Mouse (Mus musculus) adrenal gland, adult 18-20 months (tissue): Measurements from ENCODE around the gene Gm42742. TPM values are rescaled to one million over a fixed set of nuclear protein-coding genes. Genes with fewer than 3 reads are reported as not detected.

Source experiments
- DNase-seq, 2 experiments: peaks; one replicate each; pipeline ENCODE4 v3.0.0; 2021 to 2022; ENCODE audit warnings: low spot score in 2 of 2
- microRNA-seq, 2 experiments: library from miRNA; unstranded; fragments of <30 nt; microRNA quantifications; one replicate each; pipeline ENCODE4 v1.2.0; 2021; ENCODE audit warnings: borderline number of aligned reads in 2 of 2
- total RNA-seq, 2 experiments: library from RNA; stranded (reverse); gene quantifications; 1 replicate in 1 of 2; 2 replicates in 1 of 2; pipeline ENCODE4 v1.2.3; 2021

Gene Gm42742
- total RNA-seq, 2 experiments from 2014 or later, result 12.9 to 27.0 TPM

DNA sequence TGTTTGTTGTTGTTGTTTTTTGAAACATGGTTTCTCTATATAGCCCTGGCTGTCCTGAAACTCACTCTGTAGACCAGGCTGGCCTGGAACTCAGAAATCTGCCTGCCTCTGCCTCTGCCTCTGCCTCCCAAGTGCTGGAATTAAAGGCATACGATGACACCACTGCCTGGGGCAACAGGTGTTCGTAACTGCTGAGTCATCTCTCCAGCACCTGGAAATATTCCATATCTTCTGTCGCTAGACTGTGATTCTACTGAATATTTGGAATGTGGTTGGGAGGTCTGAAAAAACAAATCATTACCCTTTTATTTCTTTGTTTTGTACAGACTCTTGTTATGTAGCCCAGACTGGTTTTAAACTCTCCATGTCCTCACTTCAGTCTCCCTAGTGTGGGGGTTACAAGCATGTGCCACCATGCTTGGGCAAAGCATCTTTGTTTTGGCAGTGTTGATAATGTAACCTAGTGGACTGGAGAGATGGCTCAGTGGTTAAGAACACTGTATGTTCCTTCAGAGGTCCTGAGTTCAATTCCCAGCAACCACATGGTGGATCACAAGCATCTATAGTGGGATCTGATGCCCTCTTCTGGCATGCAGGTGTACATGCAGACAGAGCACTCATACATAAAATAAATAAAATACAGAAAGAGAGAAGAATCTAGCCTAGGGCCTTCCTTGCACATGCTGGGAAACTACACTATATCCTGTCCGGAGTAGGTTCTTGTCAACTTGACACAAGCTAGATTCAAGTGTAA, 16.6 kb downstream of the Gm42742 start:
- DNase-seq, result no peak

DNA sequence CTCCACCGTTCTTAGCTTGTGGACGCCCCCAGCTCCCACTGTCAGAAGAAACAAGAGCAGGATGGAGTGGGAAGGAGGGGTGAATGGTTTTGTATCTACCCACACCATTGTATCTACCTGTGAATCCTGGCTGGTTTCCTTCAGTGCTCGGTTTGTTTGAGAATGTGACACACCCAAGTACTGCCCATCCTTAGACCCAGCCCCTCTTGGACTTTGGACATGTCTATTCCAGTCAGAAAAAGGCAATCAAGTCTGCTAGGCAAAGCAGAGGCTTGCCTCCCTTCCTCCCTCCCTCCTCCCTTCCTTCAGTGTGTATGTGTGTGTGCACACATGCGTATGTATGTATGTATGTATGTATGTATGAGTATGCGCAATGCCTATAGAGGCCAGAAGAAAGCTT, 17.3 kb downstream of the Gm42742 start:
- no peak for DNase-seq

DNA sequence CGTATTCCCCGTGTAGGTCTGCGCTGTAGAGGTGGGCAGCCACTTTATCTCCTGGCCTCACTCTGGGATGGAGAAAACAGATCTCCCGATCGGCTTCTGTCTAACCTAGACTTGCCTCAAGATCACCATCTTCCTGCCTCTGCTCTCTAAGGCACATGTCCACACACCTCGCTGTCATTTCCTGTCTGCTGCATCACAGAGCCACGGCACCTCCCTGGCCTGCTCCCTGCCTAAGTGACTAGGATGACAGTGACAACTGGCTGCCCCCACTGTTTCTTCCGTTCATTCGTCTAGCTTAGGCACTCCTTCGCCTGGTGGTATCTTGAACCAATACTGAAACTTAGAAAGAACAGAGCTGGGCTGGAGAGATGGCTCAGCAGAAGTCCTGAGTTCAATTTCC, 21.3 kb downstream of the Gm42742 start:
- DNase-seq, result no peak

DNA sequence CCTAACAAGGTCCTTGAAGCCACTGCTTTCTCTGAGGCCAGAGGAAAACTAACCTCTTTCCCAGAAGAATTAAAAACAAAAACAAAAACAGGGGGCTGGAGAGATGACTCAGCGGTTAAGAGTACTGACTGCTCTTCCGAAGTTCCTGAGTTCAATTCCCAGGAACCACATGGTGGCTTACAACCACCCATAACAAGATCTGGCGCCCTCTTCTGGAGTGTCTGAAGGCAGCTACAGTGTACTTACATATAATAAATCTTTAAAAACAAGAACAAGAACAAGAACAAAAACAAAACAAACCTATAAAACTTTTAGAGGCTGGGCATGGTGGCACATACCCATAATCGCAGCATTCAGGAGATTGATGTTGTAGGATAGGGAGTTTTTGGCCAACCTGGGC, 24.4 kb downstream of the Gm42742 start:
- no peak for DNase-seq

DNA sequence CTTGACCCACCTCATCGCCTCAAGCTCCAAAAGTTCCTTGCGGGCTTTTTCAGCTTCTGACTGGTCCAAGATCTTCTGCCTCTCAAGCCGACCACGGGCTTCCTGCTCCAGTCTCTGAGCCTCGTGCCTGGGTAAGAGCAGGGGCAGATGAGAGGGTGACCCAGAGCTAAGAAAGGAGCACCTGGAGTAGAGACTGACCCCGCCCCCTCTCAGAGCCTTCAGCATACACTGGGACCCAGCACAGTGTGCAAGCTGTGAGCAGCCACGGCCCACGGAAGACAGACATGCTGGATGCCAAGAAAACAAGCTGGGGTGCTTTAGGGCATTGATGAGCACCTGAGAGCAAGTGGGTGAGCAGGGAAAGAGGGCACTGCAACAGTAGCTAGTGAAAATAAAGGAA, 32.1 kb downstream of the Gm42742 start:
- no peak for DNase-seq

DNA sequence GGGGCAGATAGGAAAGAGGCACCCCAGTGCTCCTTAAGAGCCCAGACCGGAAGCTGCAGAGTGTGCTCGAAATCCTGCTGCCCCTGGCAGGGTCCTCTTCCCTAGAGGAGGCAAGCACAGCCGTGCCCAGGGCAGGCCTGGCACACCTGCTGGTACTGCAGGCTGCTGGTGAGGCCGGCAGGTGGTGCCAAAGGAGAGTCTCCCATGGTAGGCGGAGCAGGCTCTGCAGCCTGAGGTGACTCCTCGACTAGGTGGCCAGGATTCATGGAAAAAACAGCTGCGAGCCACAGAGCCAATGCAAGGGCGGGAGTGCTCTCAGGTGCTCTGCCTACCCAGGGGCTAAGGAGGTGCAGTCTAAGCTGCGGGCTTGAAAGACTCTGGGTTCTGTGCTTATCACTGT, 34.6 kb downstream of the Gm42742 start:
- no peak for DNase-seq

DNA sequence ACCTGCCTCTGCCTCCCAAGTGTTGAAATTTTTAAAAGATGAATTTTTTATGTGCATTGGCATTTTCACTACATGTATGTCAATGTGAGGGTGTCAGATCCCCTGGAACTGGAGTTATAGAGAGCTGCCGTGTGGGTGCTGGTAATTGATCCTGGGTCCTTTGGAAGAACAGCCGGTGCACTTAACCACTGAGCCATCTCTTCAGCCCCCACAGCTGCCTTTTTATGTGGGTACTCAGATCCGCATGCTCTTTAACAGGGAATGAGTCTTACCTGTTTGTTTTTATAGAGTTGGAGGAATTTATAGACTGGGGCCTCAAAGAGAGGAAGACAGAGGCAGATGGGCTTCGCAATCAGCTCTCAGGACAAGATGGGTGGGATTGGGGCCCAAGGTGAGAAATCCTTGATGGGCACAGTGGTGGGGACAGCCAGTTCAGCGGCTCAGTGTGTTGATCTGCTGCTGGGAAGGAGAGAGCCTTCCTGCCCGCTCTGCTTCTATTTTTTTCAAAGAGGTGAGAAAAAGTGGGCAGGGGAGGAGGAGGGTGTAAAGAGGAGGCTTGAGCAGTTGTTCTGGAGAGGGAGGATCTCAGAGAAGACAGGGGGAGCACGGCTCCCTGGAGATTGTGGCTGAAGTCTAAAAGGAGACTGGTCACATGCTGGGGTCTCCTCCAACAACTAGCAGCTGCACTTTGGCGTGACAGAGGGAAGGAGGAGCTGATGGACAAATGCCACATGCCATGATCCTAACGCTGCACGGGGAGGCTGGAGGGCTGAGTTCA, 36.0 kb downstream of the Gm42742 start:
- DNase-seq, result no peak

DNA sequence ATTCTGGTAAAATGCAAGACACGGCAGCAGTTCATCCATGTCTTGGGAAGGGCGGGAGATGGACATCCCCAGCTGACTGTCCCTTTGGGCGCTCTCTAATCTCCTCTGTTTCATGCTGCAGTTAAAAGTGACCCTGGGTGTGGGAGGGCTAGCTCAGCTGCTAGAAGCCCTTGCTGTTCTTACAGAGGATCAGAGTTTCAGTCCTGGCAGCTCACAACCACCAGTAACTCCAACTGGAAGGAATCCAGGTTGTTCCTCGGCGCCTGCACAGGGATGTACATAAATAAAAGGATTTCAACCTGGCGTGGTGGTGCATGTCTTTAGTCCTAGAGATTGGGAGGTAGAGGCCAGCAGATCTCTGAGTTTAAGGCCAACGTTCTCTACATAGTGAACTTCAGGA, 37.8 kb downstream of the Gm42742 start:
- no peak for DNase-seq

DNA sequence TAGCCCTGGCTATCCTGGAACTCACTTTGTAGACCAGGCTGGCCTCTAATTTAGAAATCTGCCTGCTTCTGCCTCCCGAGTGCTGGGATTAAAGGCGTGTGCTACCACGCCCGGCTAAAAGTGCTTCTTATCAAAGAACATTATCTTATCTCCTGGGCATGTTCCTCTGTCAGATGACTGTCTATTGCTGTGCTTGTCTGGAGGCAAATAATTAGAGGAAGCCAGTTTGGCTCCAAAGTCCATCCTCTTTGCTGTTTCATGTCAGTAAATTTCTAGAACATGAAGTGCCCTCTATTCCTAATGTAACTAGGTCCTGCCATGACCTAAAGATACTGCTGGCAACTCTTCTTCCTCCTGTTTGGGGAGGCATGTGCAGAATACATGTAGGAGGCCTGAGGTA, 38.8 kb downstream of the Gm42742 start:
- no peak for DNase-seq

DNA sequence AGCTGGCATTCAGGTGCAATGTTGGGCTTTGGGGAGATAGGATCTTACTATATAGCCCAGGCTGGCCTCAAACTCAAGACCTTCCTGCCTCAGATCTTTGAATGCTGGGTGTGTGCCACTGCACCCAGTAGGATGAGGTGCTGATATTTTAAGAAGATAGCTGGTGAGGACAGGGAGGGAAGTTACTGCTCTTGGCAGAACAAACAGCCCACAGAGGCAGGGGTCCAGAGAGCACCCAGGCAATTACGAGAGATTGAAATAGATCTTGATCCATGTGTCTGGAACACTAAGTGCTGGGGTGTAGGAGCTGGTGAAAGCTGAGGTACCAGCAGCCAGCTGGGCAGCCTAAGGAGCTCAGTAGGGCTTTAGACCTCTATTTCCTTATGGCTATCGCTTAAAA, 39.3 kb downstream of the Gm42742 start:
- no peak for DNase-seq

DNA sequence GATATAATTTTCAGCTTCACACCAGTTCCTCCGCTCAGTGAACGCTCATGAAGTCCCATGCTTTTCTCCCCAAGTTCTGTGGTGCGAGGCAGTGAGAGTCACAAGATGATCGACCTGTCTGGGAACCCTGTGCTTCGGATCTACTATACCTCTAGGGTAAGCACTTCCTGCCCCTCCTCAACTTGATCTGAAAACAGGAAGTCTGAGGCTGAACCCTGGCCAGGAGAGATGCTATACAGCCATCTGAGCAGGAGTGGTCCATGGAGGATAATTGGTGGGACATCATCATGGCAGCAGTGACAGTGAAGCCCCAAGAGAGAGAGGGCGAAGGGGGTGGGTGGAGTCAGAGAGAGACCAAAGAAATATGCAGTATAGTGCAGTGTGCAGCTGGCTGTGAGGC, 42.1 kb downstream of the Gm42742 start:
- DNase-seq, result no peak

DNA sequence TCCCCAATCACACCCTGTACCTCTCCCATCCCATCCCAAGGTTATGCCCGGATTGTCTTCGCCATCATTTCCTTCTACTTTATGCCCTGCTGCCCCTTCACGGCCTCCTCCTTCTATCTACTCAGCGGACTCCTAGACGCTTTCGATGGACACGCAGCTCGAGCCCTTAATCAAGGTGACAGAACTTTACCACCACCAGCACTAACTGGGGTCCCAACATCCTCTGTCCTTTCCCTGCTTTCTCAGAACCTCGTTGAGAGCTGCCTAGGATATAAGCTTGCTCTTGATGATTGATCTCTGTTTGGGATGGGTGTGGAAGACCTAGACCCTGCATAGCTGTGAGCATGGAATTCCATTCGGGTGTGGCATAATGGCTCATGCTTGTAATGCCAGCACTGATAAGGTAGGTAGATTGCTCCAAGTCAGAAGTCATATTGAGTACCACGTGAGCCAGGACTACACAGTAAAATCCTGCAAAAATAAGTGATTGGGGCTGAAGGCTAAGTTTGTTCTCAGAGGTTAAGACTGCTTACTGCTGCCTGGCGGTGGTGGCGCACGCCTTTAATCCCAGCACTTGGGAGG, 43.9 kb downstream of the Gm42742 start:
- DNase-seq, result no peak

DNA sequence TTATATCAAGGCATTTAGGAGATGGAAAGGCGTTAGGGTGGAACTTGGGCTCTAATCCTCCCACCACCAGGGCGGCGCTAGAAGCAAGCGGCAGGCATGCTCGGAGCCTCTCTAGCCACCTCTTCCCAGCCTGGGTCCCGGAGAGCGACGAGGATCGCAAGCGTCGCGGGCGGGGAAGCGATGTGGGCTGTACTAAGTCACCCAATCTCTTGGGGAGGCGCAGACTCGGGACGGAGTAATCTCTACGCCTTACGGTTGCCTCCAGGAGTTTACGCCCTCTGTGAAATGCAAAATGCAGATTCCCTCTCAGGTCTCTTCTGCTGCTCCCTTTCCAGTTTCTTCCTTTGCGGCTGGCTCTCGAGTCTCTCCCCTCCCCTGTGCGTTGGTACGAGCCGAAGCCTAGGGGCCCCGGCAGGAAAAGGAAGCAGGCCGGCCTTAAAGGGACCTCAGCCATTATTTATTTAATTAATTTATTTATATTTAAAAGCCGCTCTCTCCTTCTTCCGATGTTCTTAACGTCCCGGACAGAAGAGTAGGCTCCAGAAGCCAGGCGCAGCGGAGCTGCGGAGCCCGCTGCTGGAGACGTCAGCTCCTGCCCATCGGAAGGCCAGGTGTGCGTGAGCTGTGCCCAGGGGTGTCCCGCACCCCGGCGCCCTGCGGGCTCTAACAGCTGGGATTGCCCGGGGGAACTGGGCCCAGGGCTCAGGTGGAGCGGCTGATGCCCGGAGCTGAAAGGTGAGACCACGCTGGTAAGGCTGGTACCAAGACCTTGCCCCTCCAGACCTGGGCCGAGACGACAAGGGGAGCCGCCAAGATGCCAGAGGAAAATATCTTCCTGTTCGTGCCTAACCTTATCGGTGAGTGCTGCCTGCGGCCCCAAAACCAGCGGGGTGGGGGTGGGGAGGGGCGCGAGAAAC, 44.7 kb downstream of the Gm42742 start, which contains the start of gene Cdiptos:
Gene Cdiptos (minus strand): TSS at position 149 of the 917 bp plus-strand sequence.
- DNase-seq, result peak; percentile 96 to 97

DNA sequence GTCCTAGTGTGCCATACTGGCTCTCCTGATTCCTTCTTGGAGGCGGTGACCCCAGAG, 45.2 kb downstream of the Gm42742 start, which contains the start of gene Cdipt:
Gene Cdipt (plus strand): TSS at position 22 of the 57 bp plus-strand sequence.
- DNase-seq, result no peak

DNA sequence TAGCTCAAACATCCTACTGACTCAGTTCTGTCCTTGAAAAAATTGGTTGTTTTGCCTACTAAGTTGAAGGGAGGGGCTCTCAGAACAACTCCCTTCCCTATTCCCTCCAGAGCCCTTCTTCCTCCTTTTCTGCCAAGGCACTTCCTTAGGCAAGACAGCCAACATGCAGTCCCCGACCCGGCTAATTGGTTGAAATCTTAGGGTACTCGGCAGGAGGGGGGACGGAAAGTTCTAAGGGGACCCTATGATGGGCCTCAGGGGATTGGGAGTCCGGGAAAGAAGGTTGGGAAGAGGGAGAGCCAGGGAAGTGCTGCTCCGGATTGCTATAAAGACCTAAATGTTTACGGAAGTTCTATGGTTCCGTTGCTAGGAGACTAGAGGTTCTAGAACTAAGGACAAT, 45.4 kb downstream of the Gm42742 start:
- DNase-seq, result no peak

DNA sequence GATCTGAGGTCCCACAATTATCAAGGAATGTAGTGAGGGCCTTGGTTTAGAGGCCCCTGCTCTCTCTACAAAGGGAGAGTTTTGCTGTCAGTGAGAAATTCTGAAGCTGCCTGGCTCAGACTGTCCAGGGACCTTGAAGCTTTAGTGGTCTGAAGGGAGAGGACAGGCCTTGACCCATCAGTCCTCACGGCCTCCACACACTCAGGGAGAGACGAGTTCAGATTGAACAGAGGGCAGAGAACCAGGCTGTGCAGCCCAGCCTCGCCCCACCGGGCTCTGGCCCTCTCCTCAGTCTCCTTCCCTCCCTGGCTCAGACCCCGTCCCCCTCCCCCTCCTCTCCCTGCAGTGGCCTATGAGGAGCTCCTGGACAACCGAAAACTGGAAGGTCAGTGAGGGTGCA, 53.5 kb downstream of the Gm42742 start:
- DNase-seq, result no peak

DNA sequence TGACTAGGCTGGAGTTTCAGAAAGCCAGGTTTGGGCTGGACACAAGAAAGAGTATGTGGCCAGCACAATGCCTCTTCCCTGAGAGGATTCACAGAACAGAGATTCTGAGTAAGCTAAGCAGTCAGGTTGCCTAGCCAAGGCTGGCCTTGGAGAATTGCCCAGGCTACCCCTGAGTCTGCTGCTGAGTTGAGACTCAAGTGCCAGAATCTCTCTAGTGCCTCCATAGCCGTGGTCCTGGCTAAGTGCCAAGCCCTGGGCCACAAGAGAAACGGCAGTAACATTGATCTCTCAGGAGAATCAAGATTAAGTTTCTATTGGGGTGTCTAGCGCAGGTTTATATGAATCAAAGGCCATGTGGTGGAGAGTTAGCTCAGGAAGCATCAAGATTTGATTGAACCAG, 55.3 kb downstream of the Gm42742 start:
- DNase-seq, result no peak

Small RNAs within 50 kb of the gene (microRNA-seq; reads per million reads assigned to microRNA genes)
- 0 reads per million in 2 experiments for gene Gm44343

Other genes starting within 250 kb of the Gm42742 start
- 10 to 100 TPM; 93.7 to 95.0 TPM for gene Ypel3, start 244.1 kb downstream of the Gm42742 start, total RNA-seq
- gene Tbx6, start 239.6 kb downstream of the Gm42742 start, total RNA-seq, result under 1 TPM; 0.53 to 0.64 TPM
- gene Ppp4c, start 228.6 kb downstream of the Gm42742 start, total RNA-seq, result 10 to 100 TPM; 75.4 to 85.9 TPM
- gene Fam57b, start 223.4 kb downstream of the Gm42742 start, total RNA-seq, result 10 to 100 TPM; 17.1 to 63.4 TPM
- gene 4930451I11Rik, start 189.5 kb downstream of the Gm42742 start, total RNA-seq, result not detected
- under 1 TPM; 0.13 to 0.50 TPM for gene Doc2a, start 173.7 kb downstream of the Gm42742 start, total RNA-seq
- gene Hirip3, start 159.1 kb downstream of the Gm42742 start, total RNA-seq, result 10 to 100 TPM in 1 of 2 experiments, 1 to 10 TPM in 1; 9.8 to 11.8 TPM
- gene Ino80e, start 158.7 kb downstream of the Gm42742 start, total RNA-seq, result 10 to 100 TPM; 38.4 to 42.5 TPM
- gene Taok2, start 136.4 kb downstream of the Gm42742 start, total RNA-seq, result 10 to 100 TPM; 67.1 to 70.6 TPM
- 10 to 100 TPM; 30.7 to 32.8 TPM for gene Tmem219, start 98.2 kb downstream of the Gm42742 start, total RNA-seq
- 10 to 100 TPM; 18.7 to 21.8 TPM for gene Kctd13, start 92.2 kb downstream of the Gm42742 start, total RNA-seq
- 1 to 10 TPM; 1.6 to 1.7 TPM for gene Asphd1, start 71.5 kb downstream of the Gm42742 start, total RNA-seq
- gene Sez6l2, start 70.5 kb downstream of the Gm42742 start, total RNA-seq, result 10 to 100 TPM; 46.6 to 84.4 TPM
- 10 to 100 TPM; 75.0 to 82.1 TPM for gene Cdipt, start 45.2 kb downstream of the Gm42742 start, total RNA-seq
- under 1 TPM; 0.42 to 0.70 TPM for gene Cdiptos, start 45.0 kb downstream of the Gm42742 start, total RNA-seq
- 100 to 1,000 TPM in 1 of 2 experiments, 10 to 100 TPM in 1; 92.6 to 135 TPM for gene Mvp, start 6.5 kb downstream of the Gm42742 start, total RNA-seq
- gene Pagr1b, start 4.6 kb downstream of the Gm42742 start, total RNA-seq, result 1 to 10 TPM; 1.3 to 3.0 TPM
- gene Pagr1a, start 3.7 kb downstream of the Gm42742 start, total RNA-seq, result 10 to 100 TPM in 1 of 2 experiments, 1 to 10 TPM in 1; 5.5 to 16.5 TPM
- 1 to 10 TPM; 3.7 to 4.4 TPM for gene Prrt2, start 114 bp upstream of the Gm42742 start, total RNA-seq
- gene Maz, start 5.9 kb upstream of the Gm42742 start, total RNA-seq, result 100 to 1,000 TPM in 1 of 2 experiments, 10 to 100 TPM in 1; 86.0 to 132 TPM
- gene Kif22, start 21.4 kb upstream of the Gm42742 start, total RNA-seq, result 1 to 10 TPM; 1.7 to 2.4 TPM
- gene Zg16, start 66.2 kb upstream of the Gm42742 start, total RNA-seq, result not detected
- gene AI467606, start 70.3 kb upstream of the Gm42742 start, total RNA-seq, result 1 to 10 TPM in 1 of 2 experiments, under 1 TPM in 1; 0.96 to 1.6 TPM
- gene Qprt, start 101.1 kb upstream of the Gm42742 start, total RNA-seq, result under 1 TPM; 0.30 to 0.51 TPM
- gene Spn, start 116.7 kb upstream of the Gm42742 start, total RNA-seq, result 1 to 10 TPM in 1 of 2 experiments, under 1 TPM in 1; 0.89 to 1.3 TPM
- 10 to 100 TPM; 51.6 to 62.3 TPM for gene Cd2bp2, start 175.0 kb upstream of the Gm42742 start, total RNA-seq
- gene Tbc1d10b, start 187.4 kb upstream of the Gm42742 start, total RNA-seq, result 10 to 100 TPM; 43.3 to 47.5 TPM
- gene Mylpf, start 187.8 kb upstream of the Gm42742 start, total RNA-seq, result 10 to 100 TPM in 1 of 2 experiments, under 1 TPM in 1; 0.66 to 16.3 TPM
- gene Zfp553, start 212.0 kb upstream of the Gm42742 start, total RNA-seq, result 10 to 100 TPM; 12.6 to 14.8 TPM
- gene Sept1, start 212.0 kb upstream of the Gm42742 start, total RNA-seq, result 1 to 10 TPM; 7.8 to 8.7 TPM
- 10 to 100 TPM; 23.6 to 29.6 TPM for gene Zfp771, start 223.2 kb upstream of the Gm42742 start, total RNA-seq
- gene Dctpp1, start 239.6 kb upstream of the Gm42742 start, total RNA-seq, result 10 to 100 TPM; 27.9 to 29.5 TPM